Mouse (Mus musculus): ENCODE data around the gene Smpd2.

- TF ChIP-seq CTCF (IDR thresholded peaks at IDR 0.05 in 2 of 3, conservative IDR thresholded peaks at IDR 0.05 in 1 of 3; ENCODE audit: control insufficient read depth in 1 of 3, insufficient read depth in 1 of 3, low read depth in 2 of 3, low read length in 3 of 3, poor library complexity in 1 of 3, severe bottlenecking in 1 of 3) (no peak), BHLHE40 (IDR thresholded peaks at IDR 0.05; ENCODE audit: borderline replicate concordance, low read depth, low read length) (no peak), NELFE (IDR thresholded peaks at IDR 0.05; ENCODE audit: low read depth, low read length) (no peak), MEF2A (IDR thresholded peaks at IDR 0.05; ENCODE audit: extremely low read depth, insufficient replicate concordance, low read depth, low read length, poor library complexity, severe bottlenecking) (no peak), POLR2A (IDR thresholded peaks at IDR 0.05; ENCODE audit: control insufficient read depth in 1 of 2, insufficient read depth in 1 of 2, low read depth in 1 of 2, low read length in 2 of 2, poor library complexity in 1 of 2) (no peak)
Measured at GRCm38 (mm10) chr10:41490518-41490873, 327 bp upstream of the Smpd2 start.
